Mouse (Mus musculus) myocyte (in vitro differentiated cells): ENCODE measurements around the gene Ube2d1.

ENCODE experiments used
- CEBPB ChIP-seq: IDR thresholded peaks from 2 replicates; pipeline ENCODE4 v1.6.1; 2011; ENCODE audit warnings: mild to moderate bottlenecking, moderate library complexity; ENCODE audit not compliant: poor library complexity, insufficient read depth, severe bottlenecking
- E2F4 ChIP-seq: IDR thresholded peaks from one replicate; pipeline ENCODE4 v1.6.1; 2011; ENCODE audit warnings: mild to moderate bottlenecking, control low read depth, moderate library complexity; ENCODE audit not compliant: insufficient read depth
- MAX ChIP-seq: IDR thresholded peaks from one replicate; pipeline ENCODE4 v1.6.1; 2011; ENCODE audit warnings: low read depth, mild to moderate bottlenecking, control low read depth
- MYOD1 ChIP-seq, 3 experiments: IDR thresholded peaks; one replicate each; pipeline ENCODE4 v1.6.1; 2011; ENCODE audit warnings: control low read depth in 2 of 3, low read depth in 2 of 3, mild to moderate bottlenecking in 2 of 3, moderate library complexity in 1 of 3; ENCODE audit not compliant: insufficient read length in 2 of 3, control insufficient read depth in 1 of 3
- MYOG ChIP-seq, 3 experiments: IDR thresholded peaks; one replicate each; pipeline ENCODE4 v1.6.1; 2011; ENCODE audit warnings: control low read depth in 2 of 3, low read depth in 2 of 3, mild to moderate bottlenecking in 2 of 3; ENCODE audit not compliant: insufficient read length in 2 of 3, control insufficient read depth in 1 of 3, insufficient read depth in 1 of 3
- POLR2A ChIP-seq: IDR thresholded peaks from one replicate; pipeline ENCODE4 v1.6.1; 2011; ENCODE audit warnings: low read depth, mild to moderate bottlenecking, control low read depth, moderate library complexity; ENCODE audit not compliant: insufficient read length
- POLR2AphosphoS2 ChIP-seq: IDR thresholded peaks from one replicate; pipeline ENCODE4 v1.6.1; 2011; ENCODE audit warnings: low read depth, control low read depth; ENCODE audit not compliant: insufficient read length
- REST ChIP-seq: IDR thresholded peaks from one replicate; pipeline ENCODE4 v1.6.1; 2011; ENCODE audit warnings: mild to moderate bottlenecking, control low read depth, moderate library complexity; ENCODE audit not compliant: insufficient read depth, insufficient read length
- SRF ChIP-seq: IDR thresholded peaks from one replicate; pipeline ENCODE4 v1.6.1; 2011; ENCODE audit warnings: low read depth; ENCODE audit not compliant: control insufficient read depth, insufficient read length
- TCF12 ChIP-seq: IDR thresholded peaks from one replicate; pipeline ENCODE4 v1.6.1; 2011; ENCODE audit warnings: mild to moderate bottlenecking, control low read depth; ENCODE audit not compliant: poor library complexity, insufficient read depth, severe bottlenecking
- TCF3 ChIP-seq: IDR thresholded peaks from one replicate; pipeline ENCODE4 v1.6.1; 2011; ENCODE audit warnings: low read depth, control low read depth; ENCODE audit not compliant: insufficient read length
- USF1 ChIP-seq: IDR thresholded peaks from one replicate; pipeline ENCODE4 v1.6.1; 2011; ENCODE audit warnings: low read depth, mild to moderate bottlenecking, control low read depth, moderate library complexity

- no peak for TF ChIP-seq POLR2A
- TF ChIP-seq E2F4, result no peak
- TF ChIP-seq USF1, result no peak
- no peak for TF ChIP-seq MYOG (IDR thresholded peaks at IDR 0.05; ENCODE audit: control insufficient read depth in 1 of 3, insufficient read depth in 1 of 3, insufficient read length in 2 of 3, low read depth in 2 of 3)
- no peak for TF ChIP-seq TCF12
- TF ChIP-seq MAX, result no peak
- no peak for TF ChIP-seq SRF
- TF ChIP-seq CEBPB, result no peak
- no peak for TF ChIP-seq REST
- no peak for TF ChIP-seq MYOD1 (IDR thresholded peaks at IDR 0.05; ENCODE audit: control insufficient read depth in 1 of 3, insufficient read length in 2 of 3, low read depth in 2 of 3)
- no peak for TF ChIP-seq TCF3
- TF ChIP-seq POLR2AphosphoS2, result no peak
These were observed 20.0 kb downstream of the Ube2d1 start for GRCm38 (mm10) chr10:71265067-71265466.
